Mouse (Mus musculus): ENCODE data around the gene Gbgt1.
"Not testable (repeated sequence)": the region's sequence is repeated elsewhere in the genome, so short reads cannot be mapped to it uniquely, and the experiment has no call there.

Gbgt1 gene

GRCm38 (mm10) chr2:28502987-28503386 is 6.3 kb downstream of the Gbgt1 start:
- no peak for DNase-seq (ENCODE audit: low spot score)

GRCm38 (mm10) chr2:28504676-28505075 is 8.0 kb downstream of the Gbgt1 start:
- no peak for DNase-seq (ENCODE audit: low spot score)

GRCm38 (mm10) chr2:28505795-28506194 is 9.1 kb downstream of the Gbgt1 start, which contains the start of gene Gm10134:
TSS of gene Gm10134 (plus strand) at chr2:28506095.
- no peak for DNase-seq (ENCODE audit: low spot score)

GRCm38 (mm10) chr2:28506291-28506690 is 9.6 kb downstream of the Gbgt1 start:
- no peak for DNase-seq (ENCODE audit: low spot score)

GRCm38 (mm10) chr2:28511600-28511999 is 14.9 kb downstream of the Gbgt1 start:
- DNase-seq (ENCODE audit: low spot score): not testable (repeated sequence)

GRCm38 (mm10) chr2:28512798-28513401 is 16.2 kb downstream of the Gbgt1 start, which contains the start of gene Ralgds:
TSS of gene Ralgds (plus strand) at chr2:28513125.
- DNase-seq (ENCODE audit: low spot score): no peak

- DNase-seq (ENCODE audit: low spot score): no peak
Measured at GRCm38 (mm10) chr2:28513431-28514370, 17.0 kb downstream of the Gbgt1 start.

GRCm38 (mm10) chr2:28514489-28514888 is 17.8 kb downstream of the Gbgt1 start:
- DNase-seq (ENCODE audit: low spot score): peak; percentile 57

GRCm38 (mm10) chr2:28517206-28517909 is 20.7 kb downstream of the Gbgt1 start:
- DNase-seq (ENCODE audit: low spot score): peak; percentile 74

- no peak for DNase-seq (ENCODE audit: low spot score)
Measured at GRCm38 (mm10) chr2:28518231-28518630, 21.5 kb downstream of the Gbgt1 start.

GRCm38 (mm10) chr2:28520581-28520980 is 23.9 kb downstream of the Gbgt1 start:
- no peak for DNase-seq (ENCODE audit: low spot score)

GRCm38 (mm10) chr2:28521571-28522151 is 25.0 kb downstream of the Gbgt1 start:
- no peak for DNase-seq (ENCODE audit: low spot score)

- no peak for DNase-seq (ENCODE audit: low spot score)
Measured at GRCm38 (mm10) chr2:28522166-28522565, 25.5 kb downstream of the Gbgt1 start.

- DNase-seq (ENCODE audit: low spot score): no peak
Measured at GRCm38 (mm10) chr2:28523643-28524117, 27.0 kb downstream of the Gbgt1 start.

- DNase-seq (ENCODE audit: low spot score): no peak
Measured at GRCm38 (mm10) chr2:28524406-28524805, 27.7 kb downstream of the Gbgt1 start.

- no peak for DNase-seq (ENCODE audit: low spot score)
Measured at GRCm38 (mm10) chr2:28525219-28525942, 28.7 kb downstream of the Gbgt1 start.

- no peak for DNase-seq (ENCODE audit: low spot score)
Measured at GRCm38 (mm10) chr2:28525943-28526876, 29.5 kb downstream of the Gbgt1 start.

- DNase-seq (ENCODE audit: low spot score): no peak
Measured at GRCm38 (mm10) chr2:28527436-28528353, 31.0 kb downstream of the Gbgt1 start.

- no peak for DNase-seq (ENCODE audit: low spot score)
Measured at GRCm38 (mm10) chr2:28528354-28528730, 31.7 kb downstream of the Gbgt1 start.

All from c-Kit-positive CD71-positive TER-119-positive erythroid progenitor cells, embryonic 14.5 days (primary cell).